Mouse (Mus musculus): ENCODE results near the gene Ehf. TPM values are rescaled to one million over a fixed set of nuclear protein-coding genes. Genes with fewer than 3 reads are reported as not detected.

The Ehf gene
- polyA plus RNA-seq, 1 experiment from 2014 or later = 0.28 TPM

Other genes with a start within 250 kb of the Ehf start
- gene Pdhx, start 229.8 kb downstream of the Ehf start, polyA plus RNA-seq (2015; fragmentation: Nextera tagmentation; extraction: Ambion mirVana) = 42.8 and 43.7 TPM in 2 replicates
- gene Apip, start 229.6 kb downstream of the Ehf start, polyA plus RNA-seq (2015; fragmentation: Nextera tagmentation; extraction: Ambion mirVana) = 87.2 and 88.3 TPM in 2 replicates
- 0.17 and 0.29 TPM in 2 replicates for gene Elf5, start 108.4 kb upstream of the Ehf start, polyA plus RNA-seq (2015; fragmentation: Nextera tagmentation; extraction: Ambion mirVana)
- 70.9 and 75.4 TPM in 2 replicates for gene Cat, start 181.9 kb upstream of the Ehf start, polyA plus RNA-seq (2015; fragmentation: Nextera tagmentation; extraction: Ambion mirVana)